Mouse (Mus musculus) A20 (cell line): ENCODE measurements around the gene Nab2.

Experiments used
- DNase-seq: peaks from one replicate; pipeline ENCODE4 v3.0.0-alpha.2; 2011; ENCODE audit warnings: low read depth, low spot score

Gene Nab2

GRCm38 (mm10) chr10:127615591-127615990, 52.8 kb downstream of the Nab2 start:
- no peak for DNase-seq

GRCm38 (mm10) chr10:127615034-127615374, 53.4 kb downstream of the Nab2 start:
- no peak for DNase-seq

GRCm38 (mm10) chr10:127614236-127615033, 53.9 kb downstream of the Nab2 start:
- DNase-seq: no peak

GRCm38 (mm10) chr10:127612079-127612775, 56.1 kb downstream of the Nab2 start:
- no peak for DNase-seq
